Mouse (Mus musculus): ENCODE results near the gene Cul4a. TPM values are rescaled to one million over a fixed set of nuclear protein-coding genes. Genes with fewer than 3 reads are reported as not detected.

Cul4a gene
- total and polyA plus RNA-seq, 3 experiments: 15.6 to 27.0 (median 23.9) TPM

DNA sequence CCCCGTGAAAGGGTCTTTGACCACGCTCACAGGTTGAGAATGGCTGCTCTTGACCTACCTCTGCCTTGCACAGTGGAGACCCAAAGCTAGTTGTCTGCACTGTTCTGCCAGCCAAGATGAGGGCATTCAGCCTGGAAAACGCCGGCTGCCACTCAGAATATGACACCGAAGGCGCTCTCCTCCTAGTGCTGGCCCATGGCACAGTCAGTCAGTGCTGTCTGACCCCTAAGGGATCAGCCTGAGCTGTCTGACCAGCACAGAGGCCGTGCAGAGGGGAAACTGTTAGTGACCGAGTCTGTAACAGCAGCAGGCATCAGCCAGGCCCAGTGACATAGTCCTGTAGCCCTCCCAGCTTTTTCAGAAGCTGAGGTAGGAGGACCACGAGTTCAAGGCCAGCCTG, 81.8 kb downstream of the Cul4a start:
- TF ChIP-seq MAX (IDR thresholded peaks at IDR 0.05; ENCODE audit: low read length): no peak
- TF ChIP-seq HCFC1 (IDR thresholded peaks at IDR 0.05; ENCODE audit: low read depth, low read length): no peak
- no peak for TF ChIP-seq ZNF384 (IDR thresholded peaks at IDR 0.05; ENCODE audit: low read depth, low read length)
- no peaks in the 10 kb centered on the region for H3K36me3 ChIP-seq (replicated peaks in 1 of 2; ENCODE audit: control insufficient read depth in 1 of 2, insufficient read depth in 1 of 2, low read length in 1 of 2)
- H3K79me2 ChIP-seq (replicated peaks; ENCODE audit: control insufficient read depth, extremely low read depth, insufficient read depth, poor library complexity, severe bottlenecking): no peaks in the 10 kb centered on the region
- H3K27me3 ChIP-seq (replicated peaks): peaks cover 92% of the 10 kb centered on the region
- no peak for DNase-seq (ENCODE audit: extremely low read depth)
- H3K4me3 ChIP-seq (replicated peaks in 1 of 3; ENCODE audit: low read depth in 2 of 3, low read length in 2 of 3, poor library complexity in 1 of 3): no peak overlapping the region
- no peak overlapping the region for H3K9ac ChIP-seq (ENCODE audit: insufficient read depth, low read depth)
- no peaks in the 10 kb centered on the region for H3K9me3 ChIP-seq (replicated peaks; ENCODE audit: low read length)
- no peaks in the 10 kb centered on the region for H3K4me1 ChIP-seq (ENCODE audit: control insufficient read depth in 1 of 2, insufficient read depth in 2 of 2)
- in situ Hi-C loops (cut with MboI; ENCODE audit: low pct_ligation_motif_present, low pct_unique_long_range_greater_than_20kb, low sequenced_read_pairs) (no loop called here), dilution Hi-C loops (cut with MboI; ENCODE audit: extremely low pct_ligation_motif_present, extremely low pct_unique_long_range_greater_than_20kb, low sequenced_read_pairs) (no loop called here)
- H3K27ac ChIP-seq (ENCODE audit: insufficient read depth, low read depth): no peak overlapping the region
- H3K4me2 ChIP-seq (ENCODE audit: insufficient read depth, low read depth, poor library complexity, severe bottlenecking): no peak overlapping the region

DNA sequence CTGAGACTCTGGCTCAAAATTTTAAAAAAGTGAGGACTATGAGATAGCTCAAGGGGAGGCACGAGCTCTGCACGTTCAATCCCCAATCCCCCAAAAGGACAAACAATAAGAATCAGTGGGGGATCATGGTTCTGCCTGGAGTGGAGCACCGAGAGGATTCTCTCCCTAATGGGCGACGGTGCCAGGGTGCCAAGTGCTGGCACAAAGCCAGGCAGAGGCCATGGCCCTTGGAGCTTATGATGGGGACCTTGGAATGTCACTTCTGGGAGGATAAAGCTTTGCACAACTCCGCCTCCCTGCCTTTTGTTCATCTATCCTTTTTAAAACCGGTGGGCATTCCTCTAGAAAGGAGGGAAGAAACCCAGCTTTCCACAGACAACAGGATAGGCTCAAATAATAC, 82.2 kb downstream of the Cul4a start:
- Histone ChIP-seq H3K27ac (ENCODE audit: insufficient read depth, low read depth) (no peak overlapping the region), H3K9me3 (replicated peaks; ENCODE audit: low read length) (no peaks in the 10 kb centered on the region), H3K9ac (ENCODE audit: insufficient read depth, low read depth) (no peak overlapping the region), H3K36me3 (replicated peaks in 1 of 2; ENCODE audit: control insufficient read depth in 1 of 2, insufficient read depth in 1 of 2, low read length in 1 of 2) (no peaks in the 10 kb centered on the region), H3K4me3 (replicated peaks in 1 of 3; ENCODE audit: low read depth in 2 of 3, low read length in 2 of 3, poor library complexity in 1 of 3) (no peak overlapping the region), H3K4me2 (ENCODE audit: insufficient read depth, low read depth, poor library complexity, severe bottlenecking) (no peak overlapping the region), H3K79me2 (replicated peaks; ENCODE audit: control insufficient read depth, extremely low read depth, insufficient read depth, poor library complexity, severe bottlenecking) (no peaks in the 10 kb centered on the region), H3K4me1 (ENCODE audit: control insufficient read depth in 1 of 2, insufficient read depth in 2 of 2) (no peaks in the 10 kb centered on the region), H3K27me3 (replicated peaks) (peaks cover 92% of the 10 kb centered on the region)
- in situ Hi-C loops (cut with MboI; ENCODE audit: low pct_ligation_motif_present, low pct_unique_long_range_greater_than_20kb, low sequenced_read_pairs) (no loop called here), dilution Hi-C loops (cut with MboI; ENCODE audit: extremely low pct_ligation_motif_present, extremely low pct_unique_long_range_greater_than_20kb, low sequenced_read_pairs) (no loop called here)
- no peak for TF ChIP-seq RAD21 (IDR thresholded peaks at IDR 0.05; ENCODE audit: low read depth, low read length)
- TF ChIP-seq NRF1 (IDR thresholded peaks at IDR 0.05; ENCODE audit: low read depth, low read length): no peak
- no peak for TF ChIP-seq ZKSCAN1 (IDR thresholded peaks at IDR 0.05; ENCODE audit: borderline replicate concordance, low read depth, low read length)
- no peak for TF ChIP-seq BHLHE40 (IDR thresholded peaks at IDR 0.05; ENCODE audit: low read depth, low read length)
- TF ChIP-seq MEF2A (IDR thresholded peaks at IDR 0.05; ENCODE audit: borderline replicate concordance, low read depth, low read length): no peak
- DNase-seq (ENCODE audit: extremely low read depth): no peak

GRCm38 (mm10) chr8:13188052-13188555, 82.7 kb downstream of the Cul4a start:
- H3K27me3 ChIP-seq (replicated peaks): peaks cover 93% of the 10 kb centered on the region
- H3K36me3 ChIP-seq (replicated peaks in 1 of 2; ENCODE audit: control insufficient read depth in 1 of 2, insufficient read depth in 1 of 2, low read length in 1 of 2): no peaks in the 10 kb centered on the region

More at GRCm38 (mm10) chr8:13188052-13188555, 82.7 kb downstream of the Cul4a start:
- no peak overlapping the region for H3K4me3 ChIP-seq (replicated peaks in 1 of 3; ENCODE audit: low read depth in 2 of 3, low read length in 2 of 3, poor library complexity in 1 of 3)
- H3K4me2 ChIP-seq (ENCODE audit: insufficient read depth, low read depth, poor library complexity, severe bottlenecking): no peak overlapping the region
- in situ Hi-C loops (cut with MboI; ENCODE audit: low pct_ligation_motif_present, low pct_unique_long_range_greater_than_20kb, low sequenced_read_pairs): no loop called here
- no peaks in the 10 kb centered on the region for H3K79me2 ChIP-seq (replicated peaks; ENCODE audit: control insufficient read depth, extremely low read depth, insufficient read depth, poor library complexity, severe bottlenecking)
- no peaks in the 10 kb centered on the region for H3K4me1 ChIP-seq (ENCODE audit: control insufficient read depth in 1 of 2, insufficient read depth in 2 of 2)
- dilution Hi-C loops (cut with MboI; ENCODE audit: extremely low pct_ligation_motif_present, extremely low pct_unique_long_range_greater_than_20kb, low sequenced_read_pairs): no loop called here
- H3K9me3 ChIP-seq (replicated peaks; ENCODE audit: low read length): no peaks in the 10 kb centered on the region
- H3K9ac ChIP-seq (ENCODE audit: insufficient read depth, low read depth): no peak overlapping the region
- DNase-seq (ENCODE audit: extremely low read depth): no peak
- TF ChIP-seq MXI1 (IDR thresholded peaks at IDR 0.05; ENCODE audit: low read depth, low read length) (no peak), RCOR1 (conservative IDR thresholded peaks at IDR 0.05; ENCODE audit: low read depth, low read length) (no peak), RAD21 (IDR thresholded peaks at IDR 0.05; ENCODE audit: low read depth, low read length) (no peak), POLR2A (IDR thresholded peaks at IDR 0.05; ENCODE audit: low read depth, low read length) (no peak)
- H3K27ac ChIP-seq (ENCODE audit: insufficient read depth, low read depth): no peak overlapping the region

All from CH12.LX (cell line).